Mouse (Mus musculus): ENCODE measurements around the gene Sbsn.

DNA sequence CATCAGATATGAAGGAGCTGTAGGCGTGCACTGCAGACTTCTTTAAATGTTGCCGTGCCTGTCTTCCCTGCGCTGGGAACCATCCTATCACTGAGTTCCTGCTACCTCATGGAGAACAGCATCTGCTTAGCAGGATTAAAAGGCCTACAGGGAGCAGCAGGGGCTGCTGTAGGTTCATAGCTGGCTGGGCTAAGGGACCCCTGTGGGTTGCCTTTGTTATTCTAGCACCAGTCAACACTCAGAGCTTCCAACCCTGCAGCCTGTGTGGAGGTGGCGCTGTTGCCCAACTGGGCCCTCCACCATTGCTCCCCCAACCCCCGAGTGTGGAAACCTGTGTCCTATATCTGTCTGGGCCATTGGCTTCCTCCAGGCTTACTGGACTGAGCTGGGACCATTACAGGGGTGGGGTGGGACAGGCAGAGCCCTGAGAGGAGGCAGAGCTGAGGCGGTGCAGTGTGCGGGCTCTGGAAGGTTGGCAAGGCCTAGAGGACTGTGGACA is 25.9 kb downstream of the Sbsn start:
- no peak for TF ChIP-seq EP300 (optimal IDR thresholded peaks at IDR 0.05)
- TF ChIP-seq CTCF (IDR thresholded peaks at IDR 0.05; ENCODE audit: low read depth): no peak
